Mouse (Mus musculus) stomach, postnatal 0 days (tissue): Measurements from ENCODE around the gene 1700123O20Rik.

Experiments used
- CTCF ChIP-seq: IDR thresholded peaks from 2 replicates; pipeline ENCODE4 v1.5.1; 2016; ENCODE audit warnings: antibody characterized with exemption, low read depth, mild to moderate bottlenecking, moderate library complexity
- EP300 ChIP-seq: optimal IDR thresholded peaks from 2 replicates; pipeline ENCODE3; 2016; ENCODE audit warnings: antibody characterized with exemption

- peak; percentile 33 for TF ChIP-seq CTCF
- no peak for TF ChIP-seq EP300
Measured at GRCm38 (mm10) chr14:54653496-54653895, 32.5 kb upstream of the 1700123O20Rik start.
